Mouse (Mus musculus) lung, embryonic 14.5 days (tissue): ENCODE data around the gene Sncb. TPM values are rescaled to one million over a fixed set of nuclear protein-coding genes. Genes with fewer than 3 reads are reported as not detected.

Experiments used
- ATAC-seq: fragments of 200-750 bp; cut with Nextera tagmentation; 2 replicates; pipeline ENCODE4 v1.8.0; 2017; ENCODE audit warnings: mild to moderate bottlenecking, moderate TSS enrichment, moderate library complexity; ENCODE audit not compliant: insufficient read depth
- DNase-seq: peaks from one replicate; pipeline ENCODE4 v3.0.0-alpha.2; 2015
- H3K27ac ChIP-seq: fragments of 300-500 bp; sonication (generic); 2 replicates; pipeline ENCODE4 v1.5.1; 2014; ENCODE audit warnings: low read depth, mild to moderate bottlenecking, moderate library complexity
- H3K27me3 ChIP-seq: fragments of 300-500 bp; sonication (generic); 2 replicates; pipeline ENCODE4 v1.6.1; 2014; ENCODE audit warnings: low read length, control low read depth; ENCODE audit not compliant: insufficient read depth
- H3K36me3 ChIP-seq: fragments of 300-500 bp; sonication (generic); 2 replicates; pipeline ENCODE4 v1.6.1; 2014; ENCODE audit warnings: control low read depth; ENCODE audit not compliant: insufficient read depth
- H3K4me1 ChIP-seq: fragments of 300-500 bp; sonication (generic); 2 replicates; pipeline ENCODE4 v1.6.1; 2014; ENCODE audit warnings: antibody characterized with exemption, control low read depth; ENCODE audit not compliant: insufficient read depth
- H3K4me2 ChIP-seq: fragments of 300-500 bp; sonication (generic); 2 replicates; pipeline ENCODE4 v1.6.1; 2014; ENCODE audit warnings: mild to moderate bottlenecking
- H3K4me3 ChIP-seq: fragments of 300-500 bp; sonication (generic); 2 replicates; pipeline ENCODE4 v1.5.1; 2014; ENCODE audit warnings: low read depth, low read length
- H3K9ac ChIP-seq: fragments of 300-500 bp; sonication (generic); 2 replicates; pipeline ENCODE4 v1.6.1; 2014
- H3K9me3 ChIP-seq: fragments of 300-500 bp; sonication (generic); 2 replicates; pipeline ENCODE4 v1.6.1; 2016; ENCODE audit warnings: low read depth, low read length, control low read depth
- CTCF ChIP-seq: IDR thresholded peaks from 2 replicates; pipeline ENCODE4 v1.5.1; 2016; ENCODE audit warnings: antibody characterized with exemption, low read depth
- WGBS: fragments of 180-500 bp; shearing (Covaris S2); extraction: QIAGEN DNeasy Blood & Tissue Kit; methylation state at CpG from one replicate; pipeline ENCODE4 v1.1.7; 2014; 5-methylcytosine and 5-hydroxymethylcytosine counted together
- polyA plus RNA-seq: library from polyadenylated mRNA; unstranded; fragments of >200 nt; fragmentation: Nextera tagmentation; extraction: Ambion mirVana; gene quantifications from 2 replicates; pipeline ENCODE4 v1.2.1, GENCODE M21; 2014

The Sncb gene
- polyA plus RNA-seq, 1 experiment from 2014 or later: not detected

- H3K4me3 ChIP-seq: no peak overlapping the region
- H3K36me3 ChIP-seq: no peaks in the 10 kb centered on the region
- no peaks in the 10 kb centered on the region for H3K9me3 ChIP-seq
- ATAC-seq (no peak), DNase-seq (no peak)
- H3K9ac ChIP-seq: no peak overlapping the region
- no peak overlapping the region for H3K27ac ChIP-seq
- no peak overlapping the region for H3K4me2 ChIP-seq
- no peak for TF ChIP-seq CTCF
- WGBS: 75% methylated on average over 3 of the region's 3 CpGs
- no peaks in the 10 kb centered on the region for H3K27me3 ChIP-seq
- H3K4me1 ChIP-seq: no peaks in the 10 kb centered on the region
Observed at GRCm38 (mm10) chr13:54781086-54781485, 14.7 kb upstream of the Sncb start.

DNA sequence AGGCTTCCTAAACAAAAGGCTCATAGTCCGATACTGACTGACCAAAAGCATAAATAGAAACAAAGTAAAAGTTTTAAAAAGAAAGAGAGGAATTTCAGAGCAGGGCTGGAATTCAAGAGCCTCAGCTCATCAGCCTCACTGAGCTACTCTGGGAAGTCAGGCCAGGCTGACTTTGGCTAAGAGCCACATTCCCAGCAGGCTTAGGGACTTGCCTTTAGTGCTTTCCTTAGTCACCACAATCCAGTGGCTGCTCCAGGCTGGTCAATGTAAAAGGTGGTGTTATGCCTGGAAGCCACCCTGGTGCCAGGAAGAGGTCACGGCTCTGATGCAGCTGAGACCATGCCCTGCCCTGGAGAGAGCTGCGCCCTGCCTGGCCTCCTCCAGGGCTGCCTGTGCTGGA lies 14.2 kb upstream of the Sncb start:
- H3K4me2 ChIP-seq: no peak overlapping the region
- H3K4me1 ChIP-seq: no peaks in the 10 kb centered on the region
- DNase-seq (peak; percentile 76), ATAC-seq (no peak)
- H3K27ac ChIP-seq: no peak overlapping the region
- no peaks in the 10 kb centered on the region for H3K27me3 ChIP-seq
- TF ChIP-seq CTCF: no peak
- H3K4me3 ChIP-seq: no peak overlapping the region
- no peak overlapping the region for H3K9ac ChIP-seq
- no peaks in the 10 kb centered on the region for H3K36me3 ChIP-seq
- no peaks in the 10 kb centered on the region for H3K9me3 ChIP-seq
- 70% methylated on average over 3 of the region's 3 CpGs for WGBS

- no peaks in the 10 kb centered on the region for H3K9me3 ChIP-seq
- no peak overlapping the region for H3K4me2 ChIP-seq
- no peak overlapping the region for H3K4me3 ChIP-seq
- 74% methylated on average over 4 of the region's 4 CpGs for WGBS
- H3K27me3 ChIP-seq: peaks cover 46% of the 10 kb centered on the region
- no peak overlapping the region for H3K9ac ChIP-seq
- no peak for DNase-seq
- no peak for ATAC-seq
- TF ChIP-seq CTCF: no peak
- H3K27ac ChIP-seq: no peak overlapping the region
- H3K36me3 ChIP-seq: no peaks in the 10 kb centered on the region
- H3K4me1 ChIP-seq: no peaks in the 10 kb centered on the region
Observed at GRCm38 (mm10) chr13:54767012-54767411, 617 bp upstream of the Sncb start.

GRCm38 (mm10) chr13:54765281-54766191 lies 859 bp downstream of the Sncb start:
- 6% methylated on average over 44 of the region's 44 CpGs for WGBS

DNA sequence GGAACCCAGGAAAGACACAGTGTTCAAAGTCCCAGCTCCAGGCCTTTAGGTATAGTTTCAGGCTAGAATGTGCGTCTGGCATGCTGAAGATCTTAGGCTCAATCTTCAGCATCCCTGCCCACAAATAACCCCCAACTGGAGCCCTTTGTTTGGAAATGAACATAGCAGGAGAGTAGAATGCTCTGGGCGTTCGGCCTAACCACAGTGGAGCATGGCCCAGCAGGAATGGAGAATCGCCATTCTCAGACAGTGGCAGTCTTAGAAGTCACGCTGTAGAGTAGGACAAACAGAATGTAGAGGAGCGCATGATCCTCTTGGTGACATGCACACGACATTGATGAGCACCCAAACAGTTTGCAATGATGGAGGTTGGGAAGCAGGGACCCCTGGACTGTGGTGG lies 5.5 kb downstream of the Sncb start:
- Histone ChIP-seq H3K36me3 (no peaks in the 10 kb centered on the region), H3K9me3 (no peaks in the 10 kb centered on the region), H3K4me1 (peaks cover 3% of the 10 kb centered on the region; the same call in 1 of the 2 replicates), H3K4me3 (no peak overlapping the region), H3K4me2 (no peak overlapping the region), H3K27me3 (peaks cover 51% of the 10 kb centered on the region), H3K9ac (no peak overlapping the region), H3K27ac (no peak overlapping the region)
- no peak for TF ChIP-seq CTCF
- WGBS: 72% methylated on average over 7 of the region's 7 CpGs
- no peak for DNase-seq
- no peak for ATAC-seq

More at GRCm38 (mm10) chr13:54765281-54766191, 859 bp downstream of the Sncb start:
- ATAC-seq (no peak), DNase-seq (no peak)
- Histone ChIP-seq H3K9me3 (no peaks in the 10 kb centered on the region), H3K27me3 (peaks cover 46% of the 10 kb centered on the region), H3K36me3 (no peaks in the 10 kb centered on the region), H3K4me2 (peak overlapping the region; percentile 51), H3K4me1 (no peaks in the 10 kb centered on the region), H3K27ac (no peak overlapping the region), H3K9ac (no peak overlapping the region), H3K4me3 (peak overlapping the region; percentile 21; the same call in 1 of the 2 replicates)
- no peak for TF ChIP-seq CTCF

- Histone ChIP-seq H3K27me3 (peaks cover 45% of the 10 kb centered on the region), H3K9me3 (no peaks in the 10 kb centered on the region)
- DNase-seq: peak; percentile 9
Observed at GRCm38 (mm10) chr13:54760164-54760795, 6.1 kb downstream of the Sncb start.

GRCm38 (mm10) chr13:54759496-54759895 lies 6.9 kb downstream of the Sncb start:
- H3K4me1 ChIP-seq: peaks cover 3% of the 10 kb centered on the region; the same call in 1 of the 2 replicates
- no peak overlapping the region for H3K4me3 ChIP-seq
- DNase-seq (no peak), ATAC-seq (no peak)
- WGBS: 23% methylated on average over 7 of the region's 7 CpGs
- H3K9ac ChIP-seq: no peak overlapping the region
- TF ChIP-seq CTCF: no peak
- H3K4me2 ChIP-seq: no peak overlapping the region
- peaks cover 37% of the 10 kb centered on the region for H3K27me3 ChIP-seq
- no peak overlapping the region for H3K27ac ChIP-seq
- no peaks in the 10 kb centered on the region for H3K9me3 ChIP-seq
- H3K36me3 ChIP-seq: no peaks in the 10 kb centered on the region

More at GRCm38 (mm10) chr13:54760164-54760795, 6.1 kb downstream of the Sncb start:
- Histone ChIP-seq H3K4me3 (no peak overlapping the region), H3K27ac (no peak overlapping the region), H3K9ac (no peak overlapping the region), H3K36me3 (no peaks in the 10 kb centered on the region), H3K4me1 (peaks cover 3% of the 10 kb centered on the region; the same call in 1 of the 2 replicates), H3K4me2 (no peak overlapping the region)
- TF ChIP-seq CTCF: no peak
- 44% methylated on average over 8 of the region's 8 CpGs for whole genome bisulfite sequencing
- no peak for ATAC-seq
